Mouse (Mus musculus) midbrain, embryonic 11.5 days (tissue): ENCODE data around the gene Eif4g3. TPM values are rescaled to one million over a fixed set of nuclear protein-coding genes. Genes with fewer than 3 reads are reported as not detected.
"Not testable (repeated sequence)": the region's sequence is repeated elsewhere in the genome, so short reads cannot be mapped to it uniquely, and the experiment has no call there.

Experiments used
- ATAC-seq: fragments of 200-750 bp; cut with Nextera tagmentation; 2 replicates; pipeline ENCODE4 v1.8.0; 2017; ENCODE audit warnings: moderate TSS enrichment, moderate library complexity; ENCODE audit not compliant: low FRiP score
- DNase-seq: peaks from one replicate; pipeline ENCODE4 v3.0.0; 2015; ENCODE audit warnings: low spot score; ENCODE audit errors: missing footprints
- H3K27ac ChIP-seq: fragments of 300-500 bp; sonication (generic); 2 replicates; pipeline ENCODE4 v1.5.1; 2014; ENCODE audit warnings: low read depth, low read length
- H3K27me3 ChIP-seq: fragments of 300-500 bp; sonication (generic); 2 replicates; pipeline ENCODE4 v1.6.1; 2014; ENCODE audit warnings: mild to moderate bottlenecking, low read length, moderate library complexity, mixed read lengths; ENCODE audit not compliant: control insufficient read depth, insufficient read depth
- H3K36me3 ChIP-seq: fragments of 300-500 bp; sonication (generic); 2 replicates; pipeline ENCODE4 v1.6.1; 2014; ENCODE audit warnings: mild to moderate bottlenecking, low read length, moderate library complexity, mixed read lengths; ENCODE audit not compliant: control insufficient read depth, insufficient read depth
- H3K4me1 ChIP-seq: fragments of 300-500 bp; sonication (generic); 2 replicates; pipeline ENCODE4 v1.6.1; 2014; ENCODE audit warnings: low read length; ENCODE audit not compliant: control insufficient read depth, insufficient read depth
- H3K4me2 ChIP-seq: fragments of 300-500 bp; sonication (generic); 2 replicates; pipeline ENCODE4 v1.6.1; 2014; ENCODE audit warnings: mild to moderate bottlenecking, moderate library complexity
- H3K4me3 ChIP-seq: fragments of 300-500 bp; sonication (generic); 2 replicates; pipeline ENCODE4 v1.5.1; 2014; ENCODE audit warnings: low read depth, low read length
- H3K9ac ChIP-seq: fragments of 300-500 bp; sonication (generic); 2 replicates; pipeline ENCODE4 v1.6.1; 2014; ENCODE audit warnings: low read length
- H3K9me3 ChIP-seq: fragments of 300-500 bp; sonication (generic); 2 replicates; pipeline ENCODE4 v1.6.1; 2016; ENCODE audit warnings: low read length; ENCODE audit not compliant: control insufficient read depth
- WGBS: fragments of 180-500 bp; shearing (Covaris S2); extraction: QIAGEN DNeasy Blood & Tissue Kit; methylation state at CpG from one replicate; pipeline ENCODE4 v1.1.7; 2014; 5-methylcytosine and 5-hydroxymethylcytosine counted together
- polyA plus RNA-seq: library from polyadenylated mRNA; unstranded; fragments of >200 nt; fragmentation: Nextera tagmentation; extraction: Ambion mirVana; gene quantifications from 2 replicates; pipeline ENCODE4 v1.2.1, GENCODE M21; 2014

Eif4g3 gene
- polyA plus RNA-seq, 1 experiment from 2014 or later = 41.9 TPM

- not testable (repeated sequence) for H3K9ac ChIP-seq, H3K4me3 ChIP-seq, H3K9me3 ChIP-seq, H3K4me1 ChIP-seq, H3K27me3 ChIP-seq, DNase-seq, H3K4me2 ChIP-seq, H3K27ac ChIP-seq, ATAC-seq
- H3K36me3 ChIP-seq = peaks cover 13% of the 10 kb centered on the region
- WGBS = 96% methylated on average over 22 of the region's 22 CpGs
Measured at GRCm38 (mm10) chr4:138057196-138057754, 64.5 kb downstream of the Eif4g3 start.

GRCm38 (mm10) chr4:138061161-138061560 lies 68.3 kb downstream of the Eif4g3 start:
- WGBS = 89% methylated on average over 4 of the region's 4 CpGs
- ATAC-seq (no peak), DNase-seq (no peak)
- no peaks in the 10 kb centered on the region for H3K9me3 ChIP-seq
- H3K27ac ChIP-seq = no peak overlapping the region
- no peaks in the 10 kb centered on the region for H3K27me3 ChIP-seq
- no peak overlapping the region for H3K4me2 ChIP-seq
- no peaks in the 10 kb centered on the region for H3K4me1 ChIP-seq
- no peak overlapping the region for H3K9ac ChIP-seq
- H3K36me3 ChIP-seq = peaks cover 13% of the 10 kb centered on the region
- H3K4me3 ChIP-seq = no peak overlapping the region

GRCm38 (mm10) chr4:138063372-138064265 lies 70.8 kb downstream of the Eif4g3 start:
- no peak overlapping the region for H3K27ac ChIP-seq
- H3K4me2 ChIP-seq = no peak overlapping the region
- ATAC-seq = no peak
- H3K4me1 ChIP-seq = no peaks in the 10 kb centered on the region
- DNase-seq = no peak
- no peaks in the 10 kb centered on the region for H3K27me3 ChIP-seq
- H3K9ac ChIP-seq = no peak overlapping the region
- H3K36me3 ChIP-seq = 0 out of 2 replicates have a peak, but pooled peaks cover 2% of the 10 kb centered on the region
- no peaks in the 10 kb centered on the region for H3K9me3 ChIP-seq
- no peak overlapping the region for H3K4me3 ChIP-seq
- 92% methylated on average over 7 of the region's 7 CpGs for WGBS

GRCm38 (mm10) chr4:138064882-138065592 lies 72.2 kb downstream of the Eif4g3 start:
- 0 out of 2 replicates have a peak, but pooled peaks cover 2% of the 10 kb centered on the region for H3K36me3 ChIP-seq

GRCm38 (mm10) chr4:138065593-138066169 lies 72.9 kb downstream of the Eif4g3 start:
- Histone ChIP-seq H3K27me3 (no peaks in the 10 kb centered on the region), H3K36me3 (0 out of 2 replicates have a peak, but pooled peaks cover 2% of the 10 kb centered on the region), H3K9me3 (no peaks in the 10 kb centered on the region), H3K4me3 (no peak overlapping the region), H3K4me1 (no peaks in the 10 kb centered on the region), H3K9ac (no peak overlapping the region), H3K4me2 (no peak overlapping the region), H3K27ac (no peak overlapping the region)
- 92% methylated on average over 4 of the region's 4 CpGs for whole genome bisulfite sequencing
- ATAC-seq (no peak), DNase-seq (no peak)

More at GRCm38 (mm10) chr4:138064882-138065592, 72.2 kb downstream of the Eif4g3 start:
- no peak overlapping the region for H3K27ac ChIP-seq
- ATAC-seq (no peak), DNase-seq (no peak)
- no peaks in the 10 kb centered on the region for H3K4me1 ChIP-seq
- H3K4me3 ChIP-seq = no peak overlapping the region
- no peak overlapping the region for H3K4me2 ChIP-seq
- no peak overlapping the region for H3K9ac ChIP-seq
- H3K9me3 ChIP-seq = no peaks in the 10 kb centered on the region
- 93% methylated on average over 11 of the region's 11 CpGs for WGBS
- H3K27me3 ChIP-seq = no peaks in the 10 kb centered on the region

GRCm38 (mm10) chr4:138066421-138066820 lies 73.6 kb downstream of the Eif4g3 start:
- no peaks in the 10 kb centered on the region for H3K9me3 ChIP-seq
- no peak overlapping the region for H3K4me3 ChIP-seq
- ATAC-seq = no peak
- DNase-seq = no peak
- H3K36me3 ChIP-seq = 0 out of 2 replicates have a peak, but pooled peaks cover 2% of the 10 kb centered on the region
- 93% methylated on average over 7 of the region's 7 CpGs for WGBS
- H3K27ac ChIP-seq = no peak overlapping the region
- no peak overlapping the region for H3K9ac ChIP-seq
- no peaks in the 10 kb centered on the region for H3K4me1 ChIP-seq
- no peaks in the 10 kb centered on the region for H3K27me3 ChIP-seq
- H3K4me2 ChIP-seq = no peak overlapping the region

GRCm38 (mm10) chr4:138067858-138068257 lies 75.0 kb downstream of the Eif4g3 start:
- H3K27me3 ChIP-seq = no peaks in the 10 kb centered on the region
- no peaks in the 10 kb centered on the region for H3K4me1 ChIP-seq
- 92% methylated on average over 3 of the region's 3 CpGs for WGBS
- DNase-seq = no peak
- H3K4me2 ChIP-seq = no peak overlapping the region
- no peak overlapping the region for H3K4me3 ChIP-seq
- H3K27ac ChIP-seq = no peak overlapping the region
- H3K36me3 ChIP-seq = no peaks in the 10 kb centered on the region
- no peak for ATAC-seq
- H3K9me3 ChIP-seq = no peaks in the 10 kb centered on the region
- no peak overlapping the region for H3K9ac ChIP-seq

- Histone ChIP-seq H3K27me3 (no peaks in the 10 kb centered on the region), H3K27ac (no peak overlapping the region), H3K9ac (no peak overlapping the region), H3K4me3 (no peak overlapping the region), H3K4me2 (no peak overlapping the region), H3K9me3 (no peaks in the 10 kb centered on the region), H3K4me1 (no peaks in the 10 kb centered on the region), H3K36me3 (no peaks in the 10 kb centered on the region)
- no peak for DNase-seq
- WGBS = 93% methylated on average over 2 of the region's 2 CpGs
- no peak for ATAC-seq
Measured at GRCm38 (mm10) chr4:138068598-138068997, 75.8 kb downstream of the Eif4g3 start.
